Mouse (Mus musculus) kidney, embryonic 16.5 days (tissue): Measurements from ENCODE around the gene Pitx2. TPM values are rescaled to one million over a fixed set of nuclear protein-coding genes. Genes with fewer than 3 reads are reported as not detected.

ENCODE experiments used
- ATAC-seq: fragments of 200-750 bp; cut with Nextera tagmentation; 2 replicates; pipeline ENCODE4 v1.8.0; 2017; ENCODE audit warnings: moderate TSS enrichment; ENCODE audit not compliant: low FRiP score, low TSS enrichment
- H3K27ac ChIP-seq: fragments of 300-500 bp; sonication (generic); 2 replicates; pipeline ENCODE4 v1.5.1; 2014; ENCODE audit warnings: low read length
- H3K27me3 ChIP-seq: fragments of 300-500 bp; sonication (generic); 2 replicates; pipeline ENCODE4 v1.6.1; 2014; ENCODE audit warnings: low read length, control low read depth, mixed read lengths; ENCODE audit not compliant: insufficient read depth
- H3K36me3 ChIP-seq: fragments of 300-500 bp; sonication (generic); 2 replicates; pipeline ENCODE4 v1.6.1; 2014; ENCODE audit warnings: low read length, control low read depth, mixed read lengths; ENCODE audit not compliant: insufficient read depth
- H3K4me1 ChIP-seq: fragments of 300-500 bp; sonication (generic); 2 replicates; pipeline ENCODE4 v1.6.1; 2014; ENCODE audit warnings: low read length, control low read depth, mixed read lengths; ENCODE audit not compliant: insufficient read depth
- H3K4me2 ChIP-seq: fragments of 300-500 bp; sonication (generic); replicated peaks from 2 replicates; pipeline ENCODE4 v1.6.1; 2014; ENCODE audit warnings: low read depth, low read length
- H3K4me3 ChIP-seq: fragments of 300-500 bp; sonication (generic); 2 replicates; pipeline ENCODE4 v1.5.1; 2014; ENCODE audit warnings: mild to moderate bottlenecking, low read length
- H3K9ac ChIP-seq: fragments of 300-500 bp; sonication (generic); replicated peaks from 2 replicates; pipeline ENCODE4 v1.6.1; 2014; ENCODE audit warnings: low read length
- H3K9me3 ChIP-seq: fragments of 300-500 bp; sonication (generic); 2 replicates; pipeline ENCODE4 v1.6.1; 2016; ENCODE audit warnings: low read length, control low read depth
- WGBS: fragments of 180-500 bp; shearing (Covaris S2); extraction: QIAGEN DNeasy Blood & Tissue Kit; methylation state at CpG from one replicate; pipeline ENCODE4 v1.1.7; 2014; 5-methylcytosine and 5-hydroxymethylcytosine counted together
- polyA plus RNA-seq: library from polyadenylated mRNA; unstranded; fragments of >200 nt; fragmentation: Nextera tagmentation; extraction: Ambion mirVana; gene quantifications from 2 replicates; pipeline ENCODE4 v1.2.1, GENCODE M21; 2015

Pitx2 gene
- polyA plus RNA-seq, 1 experiment from 2014 or later: 10.3 TPM

DNA sequence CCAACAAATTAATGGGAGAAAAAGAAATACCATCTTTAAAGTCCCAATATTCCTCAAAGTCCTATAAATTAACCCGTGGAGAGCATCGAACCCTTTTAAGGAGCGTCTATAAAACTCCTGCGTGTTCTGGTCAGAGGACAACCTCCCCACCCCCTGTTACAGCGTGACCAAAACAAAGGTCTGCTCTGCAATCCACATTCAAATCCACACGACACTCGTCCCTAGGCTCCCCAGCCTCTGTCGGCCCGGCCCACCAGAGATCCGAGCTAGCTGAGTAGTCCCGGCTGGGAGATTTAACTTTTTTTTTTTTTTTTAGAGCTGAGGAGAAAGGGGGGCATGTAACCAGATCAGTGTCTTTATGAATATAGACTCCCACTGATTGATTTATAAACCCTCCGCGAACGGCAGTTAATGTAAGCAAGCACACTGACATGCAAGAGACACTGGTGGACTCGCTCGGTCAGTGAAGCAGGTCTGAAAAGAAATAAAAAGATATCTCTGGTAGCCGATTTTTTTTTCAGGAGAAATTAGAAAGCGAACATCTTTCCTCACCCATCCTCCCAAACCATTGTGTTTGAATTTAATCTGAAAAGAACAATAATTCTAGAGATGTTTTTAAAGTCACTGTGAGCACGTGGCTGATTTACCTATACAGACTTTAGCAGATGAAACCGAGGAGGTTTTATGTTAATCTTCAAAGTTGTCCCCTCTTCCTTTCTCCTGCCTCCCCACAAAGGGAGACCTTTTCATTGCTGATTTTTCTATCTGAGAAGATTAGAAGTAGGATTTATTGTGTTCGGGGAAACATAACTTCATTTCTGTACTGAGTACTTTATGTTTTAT, 23.0 kb downstream of the Pitx2 start:
- 2% methylated on average over 21 of the region's 21 CpGs for WGBS
- H3K9ac ChIP-seq: no peak overlapping the region
- H3K4me3 ChIP-seq: peak overlapping the region; percentile 23
- H3K9me3 ChIP-seq: no peaks in the 10 kb centered on the region
- peaks cover 8% of the 10 kb centered on the region; the same call in 1 of the 2 replicates for H3K4me1 ChIP-seq
- peaks cover 91% of the 10 kb centered on the region for H3K27me3 ChIP-seq
- ATAC-seq: no peak
- H3K4me2 ChIP-seq: peak overlapping the region; percentile 34
- no peaks in the 10 kb centered on the region for H3K36me3 ChIP-seq
- H3K27ac ChIP-seq: no peak overlapping the region

DNA sequence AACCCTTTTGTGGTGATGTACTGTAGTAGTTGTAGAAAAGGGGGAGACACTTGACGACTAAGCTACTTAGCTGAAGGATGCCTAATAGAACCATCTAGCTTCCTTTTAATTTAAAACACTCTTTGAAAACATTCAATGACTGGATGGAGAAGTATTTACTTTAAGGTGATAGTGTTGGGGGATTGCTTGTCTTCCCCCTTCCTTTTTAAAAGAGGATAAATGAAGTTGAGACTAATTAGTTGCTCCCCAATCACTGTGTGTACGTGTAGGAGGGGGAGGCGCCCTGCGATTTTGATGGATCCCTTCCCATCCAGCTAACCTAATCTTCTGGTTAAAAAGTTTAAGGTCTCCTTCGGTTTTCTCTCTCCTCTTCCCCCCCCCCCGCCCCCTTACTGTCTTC, 23.7 kb downstream of the Pitx2 start:
- ATAC-seq: no peak
- Histone ChIP-seq H3K4me1 (peaks cover 8% of the 10 kb centered on the region; the same call in 1 of the 2 replicates), H3K9me3 (no peaks in the 10 kb centered on the region), H3K27me3 (peaks cover 91% of the 10 kb centered on the region), H3K4me3 (peak overlapping the region; percentile 12; the same call in 1 of the 2 replicates), H3K4me2 (peak overlapping the region; percentile 22), H3K27ac (0 out of 2 replicates have a peak overlapping the region, but pooled peaks have one; percentile 41), H3K36me3 (no peaks in the 10 kb centered on the region), H3K9ac (no peak overlapping the region)
- under 1% methylated on average over 6 of the region's 6 CpGs for WGBS

DNA sequence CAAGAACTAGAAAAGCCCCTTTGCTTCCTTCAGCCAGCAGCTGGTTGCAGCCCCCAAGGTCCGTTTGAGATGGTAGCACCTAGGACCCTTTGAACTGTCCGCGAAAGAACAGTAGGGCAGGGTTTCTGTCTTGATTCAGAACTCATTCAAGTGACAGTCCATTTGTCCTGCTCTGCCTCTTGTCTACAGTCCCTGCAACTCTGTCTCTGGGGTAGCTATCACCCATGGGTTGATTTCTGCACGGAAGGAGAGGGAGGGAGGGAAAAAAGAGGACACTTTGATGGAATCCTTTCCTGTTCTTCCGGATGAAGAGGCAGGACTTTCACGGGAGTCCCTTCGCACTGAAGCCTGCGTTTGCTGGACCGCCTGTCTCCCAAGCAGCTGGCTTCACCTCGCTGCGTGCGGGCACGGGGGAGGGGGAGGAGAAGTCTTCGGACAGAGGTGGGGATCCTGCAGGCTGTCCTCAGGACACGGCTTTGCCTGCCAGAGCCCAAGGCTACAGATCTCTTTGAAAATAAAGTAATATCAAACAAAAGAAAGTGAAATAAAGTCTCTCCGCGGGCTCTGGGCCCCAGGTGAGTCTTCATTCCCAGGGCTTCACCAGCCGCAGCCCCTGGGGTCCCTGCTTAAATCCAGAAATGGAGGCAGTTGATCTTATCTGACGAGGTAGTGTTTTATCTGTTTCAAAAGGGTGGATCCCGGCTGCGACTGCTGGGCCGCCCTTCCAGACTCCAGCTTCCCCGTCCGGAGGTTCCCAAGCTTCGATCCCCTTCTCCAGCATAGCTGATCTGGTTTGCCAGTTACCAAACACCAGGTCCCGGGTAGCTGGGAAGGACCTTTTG, 24.5 kb downstream of the Pitx2 start:
- Histone ChIP-seq H3K27ac (peak overlapping the region; percentile 41), H3K4me3 (peak overlapping the region; percentile 35), H3K4me1 (peaks cover 8% of the 10 kb centered on the region; the same call in 1 of the 2 replicates), H3K4me2 (peak overlapping the region; percentile 22), H3K27me3 (peaks cover 91% of the 10 kb centered on the region), H3K36me3 (no peaks in the 10 kb centered on the region), H3K9me3 (no peaks in the 10 kb centered on the region), H3K9ac (peak overlapping the region; percentile 49)
- no peak for ATAC-seq
- 2% methylated on average over 26 of the region's 26 CpGs for WGBS

DNA sequence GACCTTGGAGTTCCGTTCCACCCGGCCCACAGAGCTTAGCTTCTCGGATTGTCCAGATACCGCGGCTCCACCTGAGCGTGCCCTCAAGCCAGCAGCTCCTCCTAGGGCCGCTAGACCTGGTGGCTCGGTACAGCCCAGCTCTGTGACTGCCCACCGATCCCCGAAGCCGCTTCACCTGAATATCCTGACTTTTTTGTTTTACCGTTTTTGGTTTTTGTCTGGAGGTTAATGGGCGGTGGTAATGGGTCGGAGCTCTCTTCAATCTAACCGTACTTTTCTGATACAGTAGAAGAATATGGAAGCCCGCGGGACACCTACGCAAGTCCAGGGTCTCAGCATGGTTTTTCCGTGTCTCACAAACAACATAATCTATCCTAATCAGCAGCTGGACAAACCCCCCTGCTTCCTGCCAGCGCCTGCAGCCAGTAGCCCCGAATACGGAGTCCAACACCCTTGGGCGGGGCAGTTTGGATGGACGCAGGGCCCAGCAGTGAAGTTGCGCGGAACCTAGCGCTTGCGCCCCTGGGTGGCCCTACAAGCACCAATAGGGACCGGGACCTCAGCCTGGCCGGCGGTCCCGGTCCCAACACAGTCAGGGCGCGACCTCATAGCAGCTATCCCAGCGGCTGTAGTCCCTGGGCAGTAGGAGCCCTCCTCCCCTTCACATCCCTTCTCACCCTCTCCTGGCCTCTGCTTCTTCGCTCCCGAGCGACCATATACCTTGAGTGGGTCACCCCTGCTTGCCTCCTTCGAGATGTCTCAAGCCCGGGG, 25.3 kb downstream of the Pitx2 start:
- H3K36me3 ChIP-seq: no peaks in the 10 kb centered on the region
- no peaks in the 10 kb centered on the region for H3K9me3 ChIP-seq
- H3K9ac ChIP-seq: peak overlapping the region; percentile 49
- peak; percentile 81 for ATAC-seq
- peak overlapping the region; percentile 41 for H3K27ac ChIP-seq
- peaks cover 8% of the 10 kb centered on the region; the same call in 1 of the 2 replicates for H3K4me1 ChIP-seq
- peak overlapping the region; percentile 35 for H3K4me3 ChIP-seq
- H3K27me3 ChIP-seq: peaks cover 90% of the 10 kb centered on the region
- under 1% methylated on average over 40 of the region's 40 CpGs for WGBS
- H3K4me2 ChIP-seq: peak overlapping the region; percentile 22

DNA sequence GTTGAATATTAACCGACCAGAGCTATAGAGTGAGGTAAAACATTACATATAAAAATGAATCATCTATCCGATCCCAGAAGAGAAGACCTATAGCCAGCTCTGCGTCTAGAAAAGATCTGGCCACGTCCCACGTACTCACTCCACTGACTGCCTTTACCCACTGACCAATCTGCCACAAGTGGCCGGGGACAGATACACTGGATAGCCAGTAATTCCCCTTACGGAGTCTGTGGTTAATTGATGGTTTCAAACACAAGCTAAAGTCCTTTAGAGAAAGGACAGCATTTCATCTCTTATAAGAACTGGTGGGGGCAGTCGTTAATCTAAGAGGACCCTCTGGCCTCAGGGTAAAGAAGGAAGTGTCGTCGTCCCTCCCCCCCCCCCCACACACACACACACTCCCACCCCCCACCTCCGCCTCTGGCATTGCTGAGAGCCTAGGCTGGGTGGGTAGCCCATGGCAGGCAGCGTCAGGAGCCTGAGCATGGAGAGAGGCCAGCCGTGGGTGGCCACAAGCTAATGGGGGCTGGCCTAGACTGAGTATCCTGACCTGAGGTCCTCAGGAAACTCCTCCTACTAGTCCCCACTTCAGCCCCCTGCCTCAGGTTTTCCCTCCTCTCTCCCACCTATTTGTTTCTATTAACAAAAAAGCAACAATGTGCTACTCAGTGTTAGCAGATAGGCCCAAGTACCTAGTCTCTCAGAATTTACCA, 26.1 kb downstream of the Pitx2 start:
- Histone ChIP-seq H3K36me3 (no peaks in the 10 kb centered on the region), H3K9me3 (no peaks in the 10 kb centered on the region), H3K27ac (no peak overlapping the region), H3K9ac (no peak overlapping the region), H3K4me2 (no peak overlapping the region), H3K27me3 (peaks cover 85% of the 10 kb centered on the region), H3K4me1 (peaks cover 8% of the 10 kb centered on the region; the same call in 1 of the 2 replicates), H3K4me3 (peak overlapping the region; percentile 35; the same call in 1 of the 2 replicates)
- 3% methylated on average over 11 of the region's 13 CpGs for WGBS
- ATAC-seq: peak; percentile 46; the same call in 1 of the 2 replicates

DNA sequence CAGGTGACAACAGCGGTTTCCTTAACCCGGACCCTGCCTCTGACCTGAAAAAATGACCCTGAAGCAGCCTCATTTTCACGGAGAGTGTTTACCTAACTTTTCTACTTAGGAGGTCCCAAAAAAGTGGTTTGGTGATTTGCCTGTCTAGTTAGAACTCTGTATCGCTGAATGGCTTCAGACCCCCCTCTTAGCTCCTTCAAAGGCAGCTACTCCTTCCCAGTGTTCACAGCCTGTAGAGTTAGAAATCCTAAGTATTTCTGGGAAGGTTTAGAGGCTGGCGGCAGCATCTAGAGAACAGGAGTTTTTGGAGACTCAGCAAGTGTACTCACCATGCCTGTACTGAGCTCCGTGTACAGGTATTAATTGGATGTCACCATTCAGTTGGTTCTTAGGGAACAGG, 27.0 kb downstream of the Pitx2 start:
- H3K9me3 ChIP-seq: no peaks in the 10 kb centered on the region
- no peak overlapping the region for H3K27ac ChIP-seq
- no peak overlapping the region for H3K4me3 ChIP-seq
- H3K4me1 ChIP-seq: peaks cover 8% of the 10 kb centered on the region; the same call in 1 of the 2 replicates
- H3K4me2 ChIP-seq: no peak overlapping the region
- ATAC-seq: no peak
- 6% methylated on average over 6 of the region's 6 CpGs for WGBS
- no peak overlapping the region for H3K9ac ChIP-seq
- H3K36me3 ChIP-seq: no peaks in the 10 kb centered on the region
- H3K27me3 ChIP-seq: peaks cover 75% of the 10 kb centered on the region

DNA sequence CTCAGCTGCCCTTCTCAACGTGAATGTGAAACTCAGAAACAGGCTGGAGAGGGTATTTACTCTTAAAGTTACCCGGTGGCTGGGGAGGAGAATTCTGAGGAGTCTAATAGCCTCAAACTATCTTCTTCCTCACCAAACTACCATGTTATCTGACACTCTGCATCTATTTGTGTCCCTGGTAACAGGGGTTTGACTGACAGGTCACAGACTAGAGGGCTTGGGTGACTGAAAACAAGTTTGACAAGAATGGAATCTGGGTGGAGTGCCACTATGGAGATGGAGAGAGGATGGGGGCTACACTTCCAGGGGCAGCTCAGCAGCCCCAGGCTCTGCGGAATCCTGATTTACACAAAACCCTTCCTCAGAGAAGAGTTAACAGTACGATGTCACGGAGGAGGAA, 27.7 kb downstream of the Pitx2 start:
- WGBS: 3% methylated on average over 5 of the region's 5 CpGs
- Histone ChIP-seq H3K4me2 (no peak overlapping the region), H3K27ac (no peak overlapping the region), H3K36me3 (no peaks in the 10 kb centered on the region), H3K27me3 (peaks cover 69% of the 10 kb centered on the region), H3K9me3 (0 out of 2 replicates have a peak, but pooled peaks cover under 1% of the 10 kb centered on the region), H3K4me3 (no peak overlapping the region), H3K4me1 (peaks cover 8% of the 10 kb centered on the region; the same call in 1 of the 2 replicates), H3K9ac (no peak overlapping the region)
- no peak for ATAC-seq

DNA sequence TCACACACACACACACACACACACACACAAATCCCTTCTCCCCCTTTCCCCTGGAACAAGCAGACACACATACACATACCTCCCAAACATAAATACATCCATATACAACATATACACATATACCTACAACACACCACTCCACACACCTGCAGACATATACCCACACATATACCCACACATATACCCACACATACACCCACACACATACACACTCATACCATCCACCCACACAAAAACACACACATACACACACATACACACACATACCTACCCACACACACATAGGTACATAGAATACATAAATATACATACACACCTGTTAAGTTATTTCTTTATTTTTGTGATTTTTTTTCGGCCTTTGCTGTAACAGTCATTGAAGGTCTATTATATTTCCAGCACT, 38.3 kb downstream of the Pitx2 start:
- Histone ChIP-seq H3K9me3 (no peaks in the 10 kb centered on the region), H3K27ac (no peak overlapping the region), H3K9ac (no peak overlapping the region), H3K4me2 (no peak overlapping the region), H3K27me3 (no peaks in the 10 kb centered on the region), H3K4me3 (no peak overlapping the region), H3K4me1 (no peaks in the 10 kb centered on the region), H3K36me3 (no peaks in the 10 kb centered on the region)
- 86% methylated on average over 1 of the region's 1 CpGs for WGBS
- no peak for ATAC-seq
